ENCODE assay signal across 23 mouse cellular contexts in the genomic region with DNA sequence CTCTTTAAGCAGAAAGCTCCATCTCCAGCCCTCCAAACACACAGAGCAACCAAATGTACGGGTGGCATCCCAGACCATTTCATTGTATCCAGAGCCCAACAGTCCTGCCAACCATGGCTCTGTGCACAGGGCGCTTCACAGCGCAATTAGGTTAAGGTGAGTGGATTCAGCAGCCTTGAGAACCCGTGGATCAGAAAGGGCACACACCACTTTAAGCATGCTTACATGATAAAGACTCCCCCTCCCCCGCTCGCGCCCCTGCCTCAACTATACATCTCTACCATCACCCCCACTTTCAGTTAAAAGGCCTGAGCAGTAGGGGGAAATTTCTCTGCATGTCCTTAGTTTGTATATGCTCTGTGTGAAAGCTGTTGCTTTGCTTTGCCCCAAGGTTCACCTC.
A peak's percentile ranks its signal among the peaks of the same experiment; 100 is the strongest.
DNase-seq lines count a peak whose midpoint lies in the region; ATAC-seq lines count a peak whose summit lies in the region.
"Had no signal": no experiment of that assay in that cellular context is flagged by ENCODE, and none has a peak within 500 bp of the region (broad histone marks: within the 10 kb centered on the region; RNA-seq: fewer than 3 reads in every experiment).

No protein-coding gene starts in this region.

- 92% methylated on average over 7 of the region's 7 CpGs for WGBS in forebrain, embryonic 11.5 days
- 91% methylated on average over 7 of the region's 7 CpGs for WGBS in forebrain, embryonic 16.5 days
- 86% methylated on average over 7 of the region's 7 CpGs for WGBS in heart, embryonic 10.5 days
- WGBS in limb, embryonic 10.5 days: 91% methylated on average over 7 of the region's 7 CpGs

- no peak overlapping the region for H3K27ac ChIP-seq in forebrain, embryonic 11.5 days (ENCODE audit: low read depth, low read length)
- no peak overlapping the region for H3K27ac ChIP-seq in forebrain, embryonic 16.5 days (ENCODE audit: low read length)
- H3K27ac ChIP-seq in heart, embryonic 10.5 days: no peak overlapping the region
- H3K27ac ChIP-seq in limb, embryonic 10.5 days: no peak overlapping the region
- H3K27ac ChIP-seq: embryonic facial prominence, embryonic 10.5 days; embryonic facial prominence, embryonic 12.5 days; forebrain, embryonic 12.5 days had no signal

- H3K4me1 ChIP-seq in forebrain, embryonic 11.5 days (replicated peaks; ENCODE audit: control insufficient read depth, insufficient read depth, low read length): 0 out of 2 replicates have a peak, but pooled peaks cover 3% of the 10 kb centered on the region
- no peaks in the 10 kb centered on the region for H3K4me1 ChIP-seq in forebrain, embryonic 16.5 days (replicated peaks; ENCODE audit: control insufficient read depth, insufficient read depth, low read length)
- H3K4me1 ChIP-seq in heart, embryonic 10.5 days: no peaks in the 10 kb centered on the region
- H3K4me1 ChIP-seq in limb, embryonic 10.5 days: peaks cover 13% of the 10 kb centered on the region
- H3K4me1 ChIP-seq: embryonic facial prominence, embryonic 12.5 days had no signal

- no peak overlapping the region for H3K4me3 ChIP-seq in forebrain, embryonic 11.5 days (ENCODE audit: low read depth, low read length)
- no peak overlapping the region for H3K4me3 ChIP-seq in forebrain, embryonic 16.5 days (replicated peaks; ENCODE audit: low read length)
- H3K4me3 ChIP-seq in heart, embryonic 10.5 days: no peak overlapping the region
- no peak overlapping the region for H3K4me3 ChIP-seq in limb, embryonic 10.5 days
- H3K4me3 ChIP-seq: embryonic facial prominence, embryonic 10.5 days; embryonic facial prominence, embryonic 12.5 days; forebrain, embryonic 12.5 days had no signal

- H3K9ac ChIP-seq in forebrain, embryonic 11.5 days (ENCODE audit: low read length): no peak overlapping the region
- no peak overlapping the region for H3K9ac ChIP-seq in forebrain, embryonic 16.5 days (replicated peaks; ENCODE audit: low read depth, low read length)
- H3K9ac ChIP-seq: embryonic facial prominence, embryonic 12.5 days; forebrain, embryonic 12.5 days; forebrain, postnatal 0 days had no signal

- H3K36me3 ChIP-seq in forebrain, embryonic 11.5 days (ENCODE audit: control insufficient read depth, insufficient read depth, low read length): no peaks in the 10 kb centered on the region
- no peaks in the 10 kb centered on the region for H3K36me3 ChIP-seq in forebrain, embryonic 16.5 days (ENCODE audit: control insufficient read depth, insufficient read depth)
- H3K36me3 ChIP-seq in heart, embryonic 10.5 days: no peaks in the 10 kb centered on the region
- H3K36me3 ChIP-seq in limb, embryonic 10.5 days: no peaks in the 10 kb centered on the region
- H3K36me3 ChIP-seq: embryonic facial prominence, embryonic 10.5 days; embryonic facial prominence, embryonic 12.5 days; forebrain, embryonic 12.5 days; G1E had no signal

- no peak overlapping the region for H3K4me2 ChIP-seq in forebrain, embryonic 11.5 days (ENCODE audit: low read depth, low read length, severe bottlenecking)
- no peak overlapping the region for H3K4me2 ChIP-seq in forebrain, embryonic 16.5 days (ENCODE audit: low read length)
- H3K4me2 ChIP-seq: embryonic facial prominence, embryonic 12.5 days; forebrain, embryonic 12.5 days had no signal

- H3K9me3 ChIP-seq in forebrain, embryonic 11.5 days (ENCODE audit: control insufficient read depth, low read length): no peaks in the 10 kb centered on the region
- no peaks in the 10 kb centered on the region for H3K9me3 ChIP-seq in forebrain, embryonic 16.5 days (ENCODE audit: control insufficient read depth, low read length)
- no peaks in the 10 kb centered on the region for H3K9me3 ChIP-seq in heart, embryonic 10.5 days
- no peaks in the 10 kb centered on the region for H3K9me3 ChIP-seq in limb, embryonic 10.5 days (replicated peaks)
- H3K9me3 ChIP-seq: embryonic facial prominence, embryonic 10.5 days; embryonic facial prominence, embryonic 12.5 days; forebrain, embryonic 12.5 days had no signal

- no peak for ATAC-seq in forebrain, embryonic 11.5 days (replicated peaks; ENCODE audit: low FRiP score)
- ATAC-seq in forebrain, embryonic 16.5 days: no peak
- ATAC-seq: activated CD4-positive, CD25-positive, alpha-beta regulatory T cell, adult 4 months; CD4-positive, CD25-positive, alpha-beta regulatory T cell, adult 4 months; forebrain, embryonic 14.5 days; forebrain, postnatal 0 days; Patski had no signal

- no peaks in the 10 kb centered on the region for H3K27me3 ChIP-seq in forebrain, embryonic 11.5 days (ENCODE audit: control insufficient read depth, insufficient read depth, low read length)
- no peaks in the 10 kb centered on the region for H3K27me3 ChIP-seq in forebrain, embryonic 16.5 days (replicated peaks; ENCODE audit: control insufficient read depth, insufficient read depth, low read length)
- H3K27me3 ChIP-seq in heart, embryonic 10.5 days (ENCODE audit: insufficient read depth, poor library complexity, severe bottlenecking): no peaks in the 10 kb centered on the region
- no peaks in the 10 kb centered on the region for H3K27me3 ChIP-seq in limb, embryonic 10.5 days (ENCODE audit: low read depth, poor library complexity, severe bottlenecking)
- H3K27me3 ChIP-seq: embryonic facial prominence, embryonic 12.5 days; Patski had no signal

- intact Hi-C loops in heart, postnatal 14 days (cut with DNase I): no loop called here

- peak; percentile 47 for DNase-seq in forebrain, embryonic 11.5 days (ENCODE audit: low spot score)
- DNase-seq in heart, embryonic 10.5 days (ENCODE audit: low spot score): peak; percentile 64
- no peak for DNase-seq in heart, postnatal 14 days
- DNase-seq in limb, embryonic 10.5 days (ENCODE audit: low spot score): peak; percentile 25
- DNase-seq: adrenal gland, adult 8-10 months; adrenal gland, postnatal 14 days; adrenal gland, postnatal 36 days; B cell, adult 2 months; cerebellum, adult 11-12 months; cerebellum, adult 2 months; cerebellum, adult 9-10 months; cerebellum, postnatal 10 days; cerebellum, postnatal 25 days; forebrain, postnatal 0 days had no signal

Comparison
In these comparisons a context has a peak if more than half of its experiments do, and no peak if none do; other contexts are left out.
1. DNase-seq: peak in forebrain, embryonic 11.5 days (single experiment), heart, embryonic 10.5 days (single experiment) and limb, embryonic 10.5 days (single experiment); none in heart, postnatal 14 days (0 of 2).